ENCODE assay signal across 8 mouse cellular contexts in genomic region chr2:18821451-18822379, GRCm38 (mm10).
DNase-seq lines count a peak whose midpoint lies in the region; ATAC-seq lines count a peak whose summit lies in the region.

No protein-coding gene starts in this region.

- H3K27ac ChIP-seq in liver, embryonic 15.5 days (replicated peaks), result 0 out of 2 replicates have a peak overlapping the region, but pooled peaks have one; percentile 21

- no peaks in the 10 kb centered on the region for H3K27me3 ChIP-seq in liver, embryonic 15.5 days

- no peaks in the 10 kb centered on the region for H3K9me3 ChIP-seq in liver, embryonic 15.5 days (replicated peaks)

- intact Hi-C loops in gastrocnemius, postnatal 14 days (cut with DNase I; ENCODE audit: low total_unique reads), result no loop called here

- H3K4me2 ChIP-seq in liver, embryonic 15.5 days, result peak overlapping the region; percentile 62

- peak; percentile 88 for DNase-seq in CD4-positive helper T cell, adult 2 months (ENCODE audit: low read depth, low spot score)
- DNase-seq in c-Kit-positive CD71-positive TER-119-negative erythroid progenitor cells, embryonic 14.5 days (ENCODE audit: low read depth), result peak; percentile 28
- peak; percentile 48 for DNase-seq in gastrocnemius, postnatal 14 days
- DNase-seq in natural killer cell, adult 2 months (ENCODE audit: low spot score in 2 of 2), result peak; percentile 68 to 70
- peak; percentile 61 for DNase-seq in thymus, postnatal 4 days
- no peak for DNase-seq in layer of hippocampus, postnatal 25 days (ENCODE audit: extremely low spot score in 1 of 2, low spot score in 1 of 2)

- peaks cover 13% of the 10 kb centered on the region for H3K4me1 ChIP-seq in liver, embryonic 15.5 days (replicated peaks)

- WGBS in liver, embryonic 15.5 days (ENCODE audit: insufficient replicate concordance), result 17% methylated on average over 18 of the region's 18 CpGs

- H3K4me3 ChIP-seq in liver, embryonic 15.5 days (replicated peaks), result peak overlapping the region; percentile 53

- peak overlapping the region; percentile 29; the same call in 1 of the 2 replicates for H3K9ac ChIP-seq in liver, embryonic 15.5 days

- no peaks in the 10 kb centered on the region for H3K36me3 ChIP-seq in liver, embryonic 15.5 days (replicated peaks)

- ATAC-seq in inflammation-experienced regulatory T-cells, adult 6 months, result peak; percentile 99
- ATAC-seq in liver, embryonic 15.5 days (ENCODE audit: insufficient read depth), result no peak

Comparison
In these comparisons a context has a peak if more than half of its experiments do, and no peak if none do; other contexts are left out.
1. DNase-seq: peak in CD4-positive helper T cell, adult 2 months (single experiment), c-Kit-positive CD71-positive TER-119-negative erythroid progenitor cells, embryonic 14.5 days (single experiment), gastrocnemius, postnatal 14 days (single experiment), natural killer cell, adult 2 months (2 of 2) and thymus, postnatal 4 days (single experiment); none in layer of hippocampus, postnatal 25 days (0 of 2).